Mouse (Mus musculus): ENCODE data around the gene Wdr18. TPM values are rescaled to one million over a fixed set of nuclear protein-coding genes. Genes with fewer than 3 reads are reported as not detected.

Gene Wdr18
- polyA plus RNA-seq, 1 experiment from 2014 or later = 107 TPM

Other genes starting within 250 kb of the Wdr18 start
- 0.10 and 0.25 TPM in 2 replicates for gene Hcn2, start 243.5 kb upstream of the Wdr18 start, polyA plus RNA-seq (2014; fragmentation: Nextera tagmentation; extraction: Ambion mirVana)
- gene Polrmt, start 213.6 kb upstream of the Wdr18 start, polyA plus RNA-seq (2014; fragmentation: Nextera tagmentation; extraction: Ambion mirVana) = 26.3 and 31.8 TPM in 2 replicates
- 0.29 and 0.39 TPM in 2 replicates for gene Fgf22, start 205.1 kb upstream of the Wdr18 start, polyA plus RNA-seq (2014; fragmentation: Nextera tagmentation; extraction: Ambion mirVana)
- 72.1 and 77.3 TPM in 2 replicates for gene Rnf126, start 193.2 kb upstream of the Wdr18 start, polyA plus RNA-seq (2014; fragmentation: Nextera tagmentation; extraction: Ambion mirVana)
- gene Fstl3, start 182.9 kb upstream of the Wdr18 start, polyA plus RNA-seq (2014; fragmentation: Nextera tagmentation; extraction: Ambion mirVana) = 8.7 and 9.0 TPM in 2 replicates
- not detected in 2 replicates for gene Prss57, start 169.2 kb upstream of the Wdr18 start, polyA plus RNA-seq (2014; fragmentation: Nextera tagmentation; extraction: Ambion mirVana)
- gene Palm, start 166.6 kb upstream of the Wdr18 start, polyA plus RNA-seq (2014; fragmentation: Nextera tagmentation; extraction: Ambion mirVana) = 67.0 and 78.0 TPM in 2 replicates
- gene Misp, start 139.2 kb upstream of the Wdr18 start, polyA plus RNA-seq (2014; fragmentation: Nextera tagmentation; extraction: Ambion mirVana) = 27.6 and 33.1 TPM in 2 replicates
- 237 and 275 TPM in 2 replicates for gene Ptbp1, start 105.7 kb upstream of the Wdr18 start, polyA plus RNA-seq (2014; fragmentation: Nextera tagmentation; extraction: Ambion mirVana)
- 2.9 and 5.6 TPM in 2 replicates for gene Prtn3, start 85.7 kb upstream of the Wdr18 start, polyA plus RNA-seq (2014; fragmentation: Nextera tagmentation; extraction: Ambion mirVana)
- gene Plppr3, start 85.5 kb upstream of the Wdr18 start, polyA plus RNA-seq (2014; fragmentation: Nextera tagmentation; extraction: Ambion mirVana) = 41.3 and 51.7 TPM in 2 replicates
- gene Elane, start 73.9 kb upstream of the Wdr18 start, polyA plus RNA-seq (2014; fragmentation: Nextera tagmentation; extraction: Ambion mirVana) = 0.88 and 3.3 TPM in 2 replicates
- gene Cfd, start 69.3 kb upstream of the Wdr18 start, polyA plus RNA-seq (2014; fragmentation: Nextera tagmentation; extraction: Ambion mirVana) = not detected in 2 replicates
- gene Med16, start 51.2 kb upstream of the Wdr18 start, polyA plus RNA-seq (2014; fragmentation: Nextera tagmentation; extraction: Ambion mirVana) = 43.4 and 46.4 TPM in 2 replicates
- gene Gm26602, start 49.3 kb upstream of the Wdr18 start, polyA plus RNA-seq (2014; fragmentation: Nextera tagmentation; extraction: Ambion mirVana) = 5.3 TPM in 1 of 2 replicates, not detected in the other
- gene Kiss1r, start 43.2 kb upstream of the Wdr18 start, polyA plus RNA-seq (2014; fragmentation: Nextera tagmentation; extraction: Ambion mirVana) = 0.81 and 1.0 TPM in 2 replicates
- gene R3hdm4, start 38.9 kb upstream of the Wdr18 start, polyA plus RNA-seq (2014; fragmentation: Nextera tagmentation; extraction: Ambion mirVana) = 143 and 151 TPM in 2 replicates
- 12.7 and 14.0 TPM in 2 replicates for gene Arid3a, start 33.1 kb upstream of the Wdr18 start, polyA plus RNA-seq (2014; fragmentation: Nextera tagmentation; extraction: Ambion mirVana)
- 0.32 and 0.36 TPM in 2 replicates for gene Grin3b, start 10.6 kb downstream of the Wdr18 start, polyA plus RNA-seq (2014; fragmentation: Nextera tagmentation; extraction: Ambion mirVana)
- gene Tmem259, start 24.2 kb downstream of the Wdr18 start, polyA plus RNA-seq (2014; fragmentation: Nextera tagmentation; extraction: Ambion mirVana) = 15.6 and 16.7 TPM in 2 replicates
- 397 and 424 TPM in 2 replicates for gene Cnn2, start 28.4 kb downstream of the Wdr18 start, polyA plus RNA-seq (2014; fragmentation: Nextera tagmentation; extraction: Ambion mirVana)
- gene Abca7, start 36.3 kb downstream of the Wdr18 start, polyA plus RNA-seq (2014; fragmentation: Nextera tagmentation; extraction: Ambion mirVana) = 3.2 and 3.6 TPM in 2 replicates
- 5.1 and 5.7 TPM in 2 replicates for gene Arhgap45, start 56.5 kb downstream of the Wdr18 start, polyA plus RNA-seq (2014; fragmentation: Nextera tagmentation; extraction: Ambion mirVana)
- 220 TPM in 2 replicates for gene Polr2e, start 79.6 kb downstream of the Wdr18 start, polyA plus RNA-seq (2014; fragmentation: Nextera tagmentation; extraction: Ambion mirVana)
- gene Gpx4, start 87.0 kb downstream of the Wdr18 start, polyA plus RNA-seq (2014; fragmentation: Nextera tagmentation; extraction: Ambion mirVana) = 434 and 466 TPM in 2 replicates
- 13.2 and 15.7 TPM in 2 replicates for gene Sbno2, start 145.4 kb downstream of the Wdr18 start, polyA plus RNA-seq (2014; fragmentation: Nextera tagmentation; extraction: Ambion mirVana)
- gene Stk11, start 155.7 kb downstream of the Wdr18 start, polyA plus RNA-seq (2014; fragmentation: Nextera tagmentation; extraction: Ambion mirVana) = 25.2 and 25.9 TPM in 2 replicates
- 481 and 531 TPM in 2 replicates for gene Atp5d, start 178.5 kb downstream of the Wdr18 start, polyA plus RNA-seq (2014; fragmentation: Nextera tagmentation; extraction: Ambion mirVana)
- gene Cbarp, start 180.7 kb downstream of the Wdr18 start, polyA plus RNA-seq (2014; fragmentation: Nextera tagmentation; extraction: Ambion mirVana) = 7.5 and 10.1 TPM in 2 replicates
- gene Midn, start 188.1 kb downstream of the Wdr18 start, polyA plus RNA-seq (2014; fragmentation: Nextera tagmentation; extraction: Ambion mirVana) = 29.3 and 32.1 TPM in 2 replicates
- gene Cirbp, start 205.8 kb downstream of the Wdr18 start, polyA plus RNA-seq (2014; fragmentation: Nextera tagmentation; extraction: Ambion mirVana) = 92.7 and 105 TPM in 2 replicates
- 12.5 and 13.9 TPM in 2 replicates for gene 1600002K03Rik, start 212.8 kb downstream of the Wdr18 start, polyA plus RNA-seq (2014; fragmentation: Nextera tagmentation; extraction: Ambion mirVana)
- 12.2 and 12.5 TPM in 2 replicates for gene Efna2, start 219.3 kb downstream of the Wdr18 start, polyA plus RNA-seq (2014; fragmentation: Nextera tagmentation; extraction: Ambion mirVana)